Mouse (Mus musculus): Measurements from ENCODE around the gene Apobec2. TPM values are rescaled to one million over a fixed set of nuclear protein-coding genes. Genes with fewer than 3 reads are reported as not detected.

The Apobec2 gene
- polyA plus RNA-seq, 1 experiment from 2014 or later = 0.43 TPM

DNA sequence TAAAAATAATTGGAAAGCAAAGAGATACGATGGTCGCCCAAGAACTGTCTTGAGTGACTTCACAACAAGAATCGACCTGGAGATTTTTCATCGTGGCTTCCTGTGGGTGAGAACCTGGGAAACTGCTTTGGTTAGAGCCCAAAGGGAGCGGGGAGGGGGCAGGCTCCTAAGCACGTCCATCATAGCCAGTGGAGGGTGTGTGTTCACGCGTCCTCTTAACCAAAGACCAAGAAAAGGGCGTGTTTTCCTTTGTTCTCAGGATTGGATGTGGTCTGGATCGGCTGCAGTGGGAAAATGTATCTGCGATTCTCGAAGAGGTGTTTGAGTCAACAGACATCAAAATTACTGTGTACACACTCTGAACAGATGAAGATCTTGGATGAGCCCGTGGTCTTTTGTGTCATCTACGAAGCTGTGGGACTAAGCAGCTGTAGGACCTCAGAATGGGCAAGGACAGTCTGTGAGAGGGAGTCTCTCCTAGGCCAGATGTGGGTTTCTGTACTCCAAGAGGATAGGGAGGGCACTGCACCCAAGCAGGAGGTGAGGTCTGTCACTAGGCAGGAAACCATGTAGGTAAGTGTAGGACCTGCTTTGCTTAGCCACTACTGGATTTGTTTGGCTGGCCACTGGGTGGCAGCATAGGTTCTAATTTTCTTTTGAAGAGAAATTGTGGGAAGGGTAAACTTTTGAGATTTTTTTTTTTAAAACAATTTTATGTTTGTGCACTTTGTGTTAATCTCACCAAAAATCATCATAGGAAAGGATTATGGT lies 16.1 kb downstream of the Apobec2 start:
- 88% methylated on average over 14 of the region's 14 CpGs for WGBS
- Histone ChIP-seq H3K27ac (ENCODE audit: low read length) (no peak overlapping the region), H3K36me3 (ENCODE audit: control insufficient read depth, insufficient read depth) (no peaks in the 10 kb centered on the region; the same call in 1 of the 2 replicates), H3K4me2 (ENCODE audit: low read length) (no peak overlapping the region), H3K9ac (replicated peaks; ENCODE audit: low read depth, low read length) (no peak overlapping the region), H3K9me3 (ENCODE audit: control insufficient read depth, low read length) (no peaks in the 10 kb centered on the region), H3K4me3 (replicated peaks; ENCODE audit: low read length) (no peak overlapping the region), H3K4me1 (replicated peaks; ENCODE audit: control insufficient read depth, insufficient read depth, low read length) (peaks cover 6% of the 10 kb centered on the region; the same call in 1 of the 2 replicates), H3K27me3 (replicated peaks; ENCODE audit: control insufficient read depth, insufficient read depth, low read length) (no peaks in the 10 kb centered on the region)
- ATAC-seq = peak; percentile 75

DNA sequence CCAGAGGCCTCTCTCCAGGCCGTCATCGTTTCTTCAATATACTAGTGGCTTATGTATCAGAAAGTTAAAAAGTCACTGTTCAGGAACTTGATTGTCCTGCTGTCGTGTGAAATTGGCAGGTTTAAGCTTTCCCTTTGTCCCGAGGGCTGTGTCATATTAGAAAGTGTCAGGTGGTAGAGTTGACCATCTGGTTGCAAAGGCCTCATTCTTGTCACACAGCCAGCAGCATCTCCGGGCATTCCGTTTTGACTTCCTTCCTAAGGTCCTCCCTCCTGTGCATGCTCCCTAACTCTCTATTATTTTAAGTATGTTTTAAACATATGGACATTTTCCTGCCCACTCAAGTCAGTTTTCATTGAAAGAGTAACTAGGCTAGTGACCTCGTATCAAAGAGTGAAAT lies 16.7 kb downstream of the Apobec2 start:
- no peaks in the 10 kb centered on the region for H3K27me3 ChIP-seq (replicated peaks; ENCODE audit: control insufficient read depth, insufficient read depth, low read length)
- H3K27ac ChIP-seq (ENCODE audit: low read length) = no peak overlapping the region
- 80% methylated on average over 7 of the region's 7 CpGs for WGBS
- no peaks in the 10 kb centered on the region; the same call in 1 of the 2 replicates for H3K36me3 ChIP-seq (ENCODE audit: control insufficient read depth, insufficient read depth)
- no peak overlapping the region for H3K4me3 ChIP-seq (replicated peaks; ENCODE audit: low read length)
- H3K9me3 ChIP-seq (ENCODE audit: control insufficient read depth, low read length) = no peaks in the 10 kb centered on the region
- no peak overlapping the region for H3K9ac ChIP-seq (replicated peaks; ENCODE audit: low read depth, low read length)
- H3K4me1 ChIP-seq (replicated peaks; ENCODE audit: control insufficient read depth, insufficient read depth, low read length) = peaks cover 11% of the 10 kb centered on the region
- H3K4me2 ChIP-seq (ENCODE audit: low read length) = no peak overlapping the region
- ATAC-seq = no peak

DNA sequence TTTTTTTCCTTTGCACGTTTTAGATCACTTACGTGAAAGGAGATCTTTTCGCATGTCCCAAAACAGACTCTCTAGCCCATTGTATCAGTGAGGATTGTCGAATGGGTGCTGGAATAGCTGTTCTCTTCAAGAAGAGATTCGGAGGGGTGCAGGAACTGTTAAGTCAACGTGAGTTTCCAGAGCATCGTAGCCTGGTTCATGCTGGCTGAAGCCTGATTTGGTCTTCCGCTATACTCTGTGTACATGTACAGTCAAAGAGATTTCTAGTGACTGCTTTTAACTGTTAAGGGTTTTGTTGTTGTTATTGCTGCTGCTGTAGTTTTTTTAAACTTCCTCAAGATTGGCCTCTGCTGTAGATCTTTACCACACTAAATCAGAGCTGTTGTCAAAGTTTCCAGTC lies 21.5 kb downstream of the Apobec2 start:
- no peaks in the 10 kb centered on the region for H3K27me3 ChIP-seq (replicated peaks; ENCODE audit: control insufficient read depth, insufficient read depth, low read length)
- no peak for ATAC-seq
- H3K9me3 ChIP-seq (ENCODE audit: control insufficient read depth, low read length) = no peaks in the 10 kb centered on the region
- no peaks in the 10 kb centered on the region; the same call in 1 of the 2 replicates for H3K36me3 ChIP-seq (ENCODE audit: control insufficient read depth, insufficient read depth)
- no peak overlapping the region for H3K27ac ChIP-seq (ENCODE audit: low read length)
- peaks cover 33% of the 10 kb centered on the region for H3K4me1 ChIP-seq (replicated peaks; ENCODE audit: control insufficient read depth, insufficient read depth, low read length)
- 38% methylated on average over 8 of the region's 8 CpGs for WGBS
- H3K4me3 ChIP-seq (replicated peaks; ENCODE audit: low read length) = peak overlapping the region; percentile 72
- H3K4me2 ChIP-seq (ENCODE audit: low read length) = peak overlapping the region; percentile 88
- H3K9ac ChIP-seq (replicated peaks; ENCODE audit: low read depth, low read length) = peak overlapping the region; percentile 80

DNA sequence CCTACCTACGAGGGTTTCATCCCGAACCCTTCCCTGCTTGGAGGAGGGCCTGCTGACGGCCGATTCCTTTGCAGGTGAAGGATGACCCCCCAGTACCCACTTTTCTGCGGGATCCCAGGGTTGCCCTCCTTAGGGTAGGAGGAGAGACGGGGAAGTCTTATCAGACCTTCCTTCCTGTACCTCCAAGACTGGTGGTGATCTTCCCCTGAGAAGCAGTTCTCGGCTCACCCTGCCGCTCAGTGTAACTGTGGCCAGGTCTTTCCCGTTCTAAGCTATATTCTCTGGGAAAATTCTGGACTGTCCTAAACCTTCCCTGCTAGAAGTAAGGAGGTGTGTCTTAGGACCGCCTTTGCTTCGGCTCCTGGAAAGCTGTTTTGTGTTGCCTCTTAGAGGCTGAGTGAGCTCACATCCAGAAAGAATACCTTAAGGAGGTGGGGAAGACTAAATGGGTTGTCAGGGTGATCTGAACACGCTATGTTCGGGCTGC lies 22.4 kb downstream of the Apobec2 start:
- peak; percentile 6 for ATAC-seq
- peaks cover 33% of the 10 kb centered on the region for H3K4me1 ChIP-seq (replicated peaks; ENCODE audit: control insufficient read depth, insufficient read depth, low read length)
- H3K9me3 ChIP-seq (ENCODE audit: control insufficient read depth, low read length) = no peaks in the 10 kb centered on the region
- WGBS = 0% methylated on average over 13 of the region's 13 CpGs
- H3K4me2 ChIP-seq (ENCODE audit: low read length) = peak overlapping the region; percentile 88
- H3K27me3 ChIP-seq (replicated peaks; ENCODE audit: control insufficient read depth, insufficient read depth, low read length) = no peaks in the 10 kb centered on the region
- peak overlapping the region; percentile 98 for H3K27ac ChIP-seq (ENCODE audit: low read length)
- H3K4me3 ChIP-seq (replicated peaks; ENCODE audit: low read length) = peak overlapping the region; percentile 72
- H3K9ac ChIP-seq (replicated peaks; ENCODE audit: low read depth, low read length) = peak overlapping the region; percentile 80
- no peaks in the 10 kb centered on the region; the same call in 1 of the 2 replicates for H3K36me3 ChIP-seq (ENCODE audit: control insufficient read depth, insufficient read depth)

DNA sequence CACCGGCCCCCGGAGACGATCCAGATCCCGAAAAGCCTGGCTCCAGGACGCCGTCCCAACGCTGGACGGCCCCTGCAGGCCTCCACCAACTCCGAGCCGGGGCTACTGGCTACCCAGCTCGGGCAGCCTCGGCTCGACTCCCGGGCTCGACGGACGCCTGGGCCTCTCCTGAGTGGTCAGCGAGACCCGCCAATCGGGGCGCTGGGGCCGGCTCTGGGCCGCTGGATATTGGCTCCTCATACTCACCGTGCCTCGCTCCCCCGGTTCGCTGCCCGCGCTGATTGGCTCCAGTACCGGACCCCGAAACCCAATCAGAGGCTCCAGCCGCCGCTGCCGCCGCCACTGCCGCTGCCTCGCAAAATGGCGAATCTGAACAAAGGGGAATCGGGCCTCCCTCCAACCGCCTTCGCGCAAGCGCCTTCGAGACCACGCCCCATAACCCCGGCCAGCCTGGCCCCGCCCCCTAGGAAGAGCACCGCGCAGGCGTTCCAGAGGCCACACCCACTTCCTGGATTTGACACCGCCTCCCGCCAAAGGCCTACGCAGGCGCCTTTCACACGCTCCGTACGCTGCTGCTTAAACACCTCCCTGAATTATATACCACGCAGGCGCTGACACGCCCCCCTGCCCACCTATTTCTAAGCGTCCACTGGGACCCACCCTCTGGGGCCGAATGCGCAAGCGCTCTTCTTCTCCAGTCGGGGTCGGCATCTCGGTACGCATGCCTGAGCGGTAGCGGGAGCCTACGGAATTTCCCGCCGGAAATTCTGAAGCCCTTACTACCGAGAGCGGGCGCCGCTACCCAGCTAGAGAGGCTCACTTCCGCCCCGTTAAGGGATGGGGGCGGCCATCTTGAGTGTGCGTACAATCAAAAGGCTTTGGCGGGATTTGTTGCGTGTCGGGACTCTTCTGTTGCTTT lies 23.1 kb downstream of the Apobec2 start, which contains the start of the genes Nfya and Oard1:
Gene Nfya, minus strand, starts transcription at position 527 of the 919 bp plus-strand sequence.
Gene Oard1, plus strand, starts transcription at position 635 of the 919 bp plus-strand sequence.
- Histone ChIP-seq H3K27ac (ENCODE audit: low read length) (peak within 1 kb of the TSS; percentile 100), H3K27me3 (replicated peaks; ENCODE audit: control insufficient read depth, insufficient read depth, low read length) (no peaks in the 10 kb centered on the region), H3K9me3 (ENCODE audit: control insufficient read depth, low read length) (no peaks in the 10 kb centered on the region), H3K4me1 (replicated peaks; ENCODE audit: control insufficient read depth, insufficient read depth, low read length) (peaks cover 33% of the 10 kb centered on the region), H3K36me3 (ENCODE audit: control insufficient read depth, insufficient read depth) (no peaks in the 10 kb centered on the region), H3K4me2 (ENCODE audit: low read length) (peak within 1 kb of the TSS; percentile 88), H3K9ac (replicated peaks; ENCODE audit: low read depth, low read length) (peak within 1 kb of the TSS; percentile 100), H3K4me3 (replicated peaks; ENCODE audit: low read length) (peak within 1 kb of the TSS; percentile 93)
- under 1% methylated on average over 78 of the region's 84 CpGs for WGBS
- peak; percentile 96 for ATAC-seq

DNA sequence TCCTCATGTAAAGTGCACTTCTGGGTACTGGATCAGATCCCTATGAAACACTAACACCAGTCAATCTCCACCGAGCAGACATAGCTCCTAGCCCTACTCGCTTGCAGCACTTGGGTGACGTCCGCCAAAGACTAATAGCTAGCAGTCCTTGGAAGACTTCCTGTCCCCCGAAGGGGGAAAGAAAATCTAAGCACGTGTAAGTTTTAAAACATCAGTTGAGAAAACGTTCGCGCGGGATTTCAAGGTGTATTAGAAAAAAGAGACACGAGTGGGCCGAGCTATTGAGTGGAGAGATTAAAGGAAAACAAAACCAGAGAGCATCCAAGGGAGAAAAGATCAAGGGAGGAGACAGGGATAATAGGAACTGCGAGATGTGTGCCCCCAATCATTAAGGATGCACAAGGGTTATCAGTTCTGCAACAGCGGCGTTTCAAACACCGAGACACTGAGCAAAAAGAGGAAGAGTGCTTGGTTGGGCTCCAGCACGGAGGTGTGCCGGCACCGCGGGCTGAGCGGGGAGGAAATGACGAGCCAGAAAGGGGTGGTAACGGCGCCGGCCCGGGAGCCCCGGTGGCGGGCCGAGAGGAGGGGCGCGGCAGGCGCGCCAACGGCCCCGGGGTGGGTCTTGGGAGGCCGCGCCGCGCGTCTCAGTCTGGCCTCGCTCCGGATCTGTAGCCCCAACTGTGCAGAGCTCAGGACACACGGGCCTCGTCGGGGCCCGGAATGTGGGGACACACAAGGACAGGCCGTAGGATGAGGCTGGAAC lies 24.0 kb downstream of the Apobec2 start:
- Histone ChIP-seq H3K9ac (replicated peaks; ENCODE audit: low read depth, low read length) (peak overlapping the region; percentile 100), H3K4me1 (replicated peaks; ENCODE audit: control insufficient read depth, insufficient read depth, low read length) (peaks cover 33% of the 10 kb centered on the region), H3K36me3 (ENCODE audit: control insufficient read depth, insufficient read depth) (no peaks in the 10 kb centered on the region), H3K4me2 (ENCODE audit: low read length) (peak overlapping the region; percentile 80), H3K27ac (ENCODE audit: low read length) (peak overlapping the region; percentile 100), H3K9me3 (ENCODE audit: control insufficient read depth, low read length) (no peaks in the 10 kb centered on the region), H3K4me3 (replicated peaks; ENCODE audit: low read length) (peak overlapping the region; percentile 93), H3K27me3 (replicated peaks; ENCODE audit: control insufficient read depth, insufficient read depth, low read length) (no peaks in the 10 kb centered on the region)
- WGBS = under 1% methylated on average over 41 of the region's 47 CpGs
- ATAC-seq = peak; percentile 8

DNA sequence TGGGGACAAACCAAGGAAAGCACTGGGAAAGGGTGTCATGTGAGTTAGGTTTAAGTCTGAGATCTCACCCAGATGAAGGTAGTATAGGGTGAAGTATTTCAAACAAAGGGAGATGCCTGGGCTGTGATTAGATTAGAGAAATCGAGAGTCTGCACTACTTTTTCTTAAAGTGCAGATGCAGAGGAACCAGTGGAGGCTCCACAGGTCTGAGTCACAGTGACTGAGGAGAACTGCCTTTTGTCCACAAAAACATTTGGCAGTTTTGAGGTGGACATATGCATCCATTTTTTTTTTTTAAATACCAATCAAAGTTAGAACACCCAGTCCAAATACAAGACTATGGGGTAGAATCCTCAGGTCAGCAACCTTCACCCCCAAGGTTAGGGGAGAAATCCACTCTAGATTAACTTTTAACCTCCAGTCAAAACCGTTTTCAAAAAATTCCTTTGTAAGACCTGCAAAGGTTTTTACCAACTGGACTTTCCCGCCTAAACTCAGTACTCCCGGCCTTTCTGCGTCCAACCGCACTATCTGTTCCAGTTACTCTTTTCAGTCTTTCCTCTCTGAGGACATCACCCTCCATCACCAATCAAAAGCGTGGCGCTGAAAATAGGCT lies 24.7 kb downstream of the Apobec2 start:
- H3K4me2 ChIP-seq (ENCODE audit: low read length) = peak overlapping the region; percentile 80
- WGBS = 6% methylated on average over 8 of the region's 8 CpGs
- peaks cover 33% of the 10 kb centered on the region for H3K4me1 ChIP-seq (replicated peaks; ENCODE audit: control insufficient read depth, insufficient read depth, low read length)
- ATAC-seq = no peak
- H3K27me3 ChIP-seq (replicated peaks; ENCODE audit: control insufficient read depth, insufficient read depth, low read length) = no peaks in the 10 kb centered on the region
- peak overlapping the region; percentile 93 for H3K4me3 ChIP-seq (replicated peaks; ENCODE audit: low read length)
- peak overlapping the region; percentile 100 for H3K9ac ChIP-seq (replicated peaks; ENCODE audit: low read depth, low read length)
- no peaks in the 10 kb centered on the region for H3K9me3 ChIP-seq (ENCODE audit: control insufficient read depth, low read length)
- peak overlapping the region; percentile 100 for H3K27ac ChIP-seq (ENCODE audit: low read length)
- H3K36me3 ChIP-seq (ENCODE audit: control insufficient read depth, insufficient read depth) = no peaks in the 10 kb centered on the region

DNA sequence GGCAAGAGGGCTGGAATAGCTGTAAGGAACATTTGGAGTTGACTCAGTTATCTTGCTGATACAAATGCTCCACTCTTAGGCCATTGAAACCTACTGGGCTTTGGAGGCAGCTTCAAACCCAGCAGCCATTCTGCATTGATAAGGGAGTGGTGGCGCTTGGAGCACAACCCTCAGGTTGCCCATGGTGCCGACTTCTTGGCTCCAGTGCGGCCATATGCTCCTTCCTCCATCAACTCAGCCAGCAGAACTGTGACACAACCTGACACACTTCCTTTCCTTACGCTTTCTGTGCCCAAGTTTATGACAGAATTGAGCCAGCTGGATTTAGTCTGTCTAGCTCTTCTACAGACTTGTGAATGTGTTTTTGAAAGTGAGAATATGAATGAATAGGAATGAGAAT lies 25.6 kb downstream of the Apobec2 start:
- Histone ChIP-seq H3K9me3 (ENCODE audit: control insufficient read depth, low read length) (no peaks in the 10 kb centered on the region), H3K4me2 (ENCODE audit: low read length) (no peak overlapping the region), H3K27me3 (replicated peaks; ENCODE audit: control insufficient read depth, insufficient read depth, low read length) (no peaks in the 10 kb centered on the region), H3K27ac (ENCODE audit: low read length) (peak overlapping the region; percentile 68; the same call in 1 of the 2 replicates), H3K4me3 (replicated peaks; ENCODE audit: low read length) (no peak overlapping the region), H3K4me1 (replicated peaks; ENCODE audit: control insufficient read depth, insufficient read depth, low read length) (peaks cover 33% of the 10 kb centered on the region), H3K9ac (replicated peaks; ENCODE audit: low read depth, low read length) (no peak overlapping the region), H3K36me3 (ENCODE audit: control insufficient read depth, insufficient read depth) (no peaks in the 10 kb centered on the region)
- 69% methylated on average over 4 of the region's 4 CpGs for WGBS
- ATAC-seq = no peak

All from forebrain, embryonic 16.5 days (tissue).